Mouse (Mus musculus) hindbrain, embryonic 16.5 days (tissue): Measurements from ENCODE around the gene Auts2. TPM values are rescaled to one million over a fixed set of nuclear protein-coding genes. Genes with fewer than 3 reads are reported as not detected.

Experiments
- ATAC-seq: fragments of 200-750 bp; cut with Nextera tagmentation; 2 replicates; pipeline ENCODE4 v1.8.0; 2017; ENCODE audit warnings: moderate TSS enrichment, moderate library complexity
- H3K27ac ChIP-seq: fragments of 300-500 bp; sonication (generic); 2 replicates; pipeline ENCODE4 v1.5.1; 2014; ENCODE audit warnings: low read depth, mild to moderate bottlenecking, control low read depth, low read length, moderate library complexity
- H3K27me3 ChIP-seq: fragments of 300-500 bp; sonication (generic); replicated peaks from 2 replicates; pipeline ENCODE4 v1.6.1; 2014; ENCODE audit warnings: low read length; ENCODE audit not compliant: control insufficient read depth, insufficient read depth
- H3K36me3 ChIP-seq: fragments of 300-500 bp; sonication (generic); 2 replicates; pipeline ENCODE4 v1.6.1; 2014; ENCODE audit warnings: mild to moderate bottlenecking, low read length, moderate library complexity, mixed read lengths; ENCODE audit not compliant: control insufficient read depth, insufficient read depth
- H3K4me1 ChIP-seq: fragments of 300-500 bp; sonication (generic); 2 replicates; pipeline ENCODE4 v1.6.1; 2014; ENCODE audit warnings: low read depth, low read length; ENCODE audit not compliant: control insufficient read depth, insufficient read depth
- H3K4me2 ChIP-seq: fragments of 300-500 bp; sonication (generic); 2 replicates; pipeline ENCODE4 v1.6.1; 2014; ENCODE audit warnings: mild to moderate bottlenecking, low read length, control low read depth, moderate library complexity
- H3K4me3 ChIP-seq: fragments of 300-500 bp; sonication (generic); 2 replicates; pipeline ENCODE4 v1.5.1; 2014; ENCODE audit warnings: mild to moderate bottlenecking, low read length, control low read depth, moderate library complexity
- H3K9ac ChIP-seq: fragments of 300-500 bp; sonication (generic); 2 replicates; pipeline ENCODE4 v1.6.1; 2014; ENCODE audit warnings: low read depth, mild to moderate bottlenecking, control low read depth, low read length, moderate library complexity
- H3K9me3 ChIP-seq: fragments of 300-500 bp; sonication (generic); 2 replicates; pipeline ENCODE4 v1.6.1; 2014; ENCODE audit warnings: mild to moderate bottlenecking, low read length, moderate library complexity; ENCODE audit not compliant: control insufficient read depth
- WGBS: fragments of 180-500 bp; shearing (Covaris S2); extraction: QIAGEN DNeasy Blood & Tissue Kit; methylation state at CpG from one replicate; pipeline ENCODE4 v1.1.7; 2014; 5-methylcytosine and 5-hydroxymethylcytosine counted together
- polyA plus RNA-seq: library from polyadenylated mRNA; unstranded; fragments of >200 nt; fragmentation: Nextera tagmentation; extraction: Ambion mirVana; gene quantifications from 2 replicates; pipeline ENCODE4 v1.2.1, GENCODE M21; 2015

Auts2 gene
- polyA plus RNA-seq, 1 experiment from 2014 or later = 43.2 TPM

GRCm38 (mm10) chr5:131814503-131815003 is 728.6 kb downstream of the Auts2 start:
- Histone ChIP-seq H3K4me1 (peaks cover 9% of the 10 kb centered on the region), H3K27me3 (no peaks in the 10 kb centered on the region), H3K4me3 (no peak overlapping the region), H3K9ac (no peak overlapping the region), H3K36me3 (no peaks in the 10 kb centered on the region), H3K9me3 (no peaks in the 10 kb centered on the region), H3K27ac (no peak overlapping the region), H3K4me2 (no peak overlapping the region)
- WGBS = 69% methylated on average over 9 of the region's 9 CpGs
- no peak for ATAC-seq

GRCm38 (mm10) chr5:131813952-131814502 is 729.1 kb downstream of the Auts2 start:
- 82% methylated on average over 10 of the region's 10 CpGs for WGBS
- H3K36me3 ChIP-seq = no peaks in the 10 kb centered on the region
- no peak for ATAC-seq

GRCm38 (mm10) chr5:131813331-131813781 is 729.8 kb downstream of the Auts2 start:
- Histone ChIP-seq H3K27me3 (no peaks in the 10 kb centered on the region), H3K4me1 (peaks cover 9% of the 10 kb centered on the region), H3K4me3 (no peak overlapping the region), H3K9me3 (no peaks in the 10 kb centered on the region), H3K36me3 (no peaks in the 10 kb centered on the region), H3K9ac (no peak overlapping the region), H3K4me2 (no peak overlapping the region), H3K27ac (no peak overlapping the region)
- WGBS = 70% methylated on average over 7 of the region's 7 CpGs
- no peak for ATAC-seq

More at GRCm38 (mm10) chr5:131813952-131814502, 729.1 kb downstream of the Auts2 start:
- H3K27me3 ChIP-seq = no peaks in the 10 kb centered on the region
- no peak overlapping the region for H3K9ac ChIP-seq
- H3K9me3 ChIP-seq = no peaks in the 10 kb centered on the region
- no peak overlapping the region for H3K4me2 ChIP-seq
- no peak overlapping the region for H3K4me3 ChIP-seq
- H3K4me1 ChIP-seq = peaks cover 9% of the 10 kb centered on the region
- no peak overlapping the region for H3K27ac ChIP-seq

- 74% methylated on average over 10 of the region's 10 CpGs for WGBS
- Histone ChIP-seq H3K9me3 (no peaks in the 10 kb centered on the region), H3K4me2 (no peak overlapping the region), H3K27ac (no peak overlapping the region), H3K36me3 (no peaks in the 10 kb centered on the region), H3K9ac (no peak overlapping the region), H3K4me3 (no peak overlapping the region), H3K27me3 (no peaks in the 10 kb centered on the region), H3K4me1 (peaks cover 9% of the 10 kb centered on the region)
- ATAC-seq = no peak
These were observed 730.6 kb downstream of the Auts2 start for GRCm38 (mm10) chr5:131812483-131813063.

- Histone ChIP-seq H3K4me3 (no peak overlapping the region), H3K4me1 (peaks cover 22% of the 10 kb centered on the region), H3K27ac (no peak overlapping the region), H3K9me3 (no peaks in the 10 kb centered on the region), H3K9ac (no peak overlapping the region), H3K4me2 (no peak overlapping the region), H3K27me3 (no peaks in the 10 kb centered on the region), H3K36me3 (no peaks in the 10 kb centered on the region)
- no peak for ATAC-seq
- WGBS = 88% methylated on average over 2 of the region's 2 CpGs
These were observed 736.8 kb downstream of the Auts2 start for GRCm38 (mm10) chr5:131806350-131806749.

- no peak for ATAC-seq
- H3K27ac ChIP-seq = peak overlapping the region; percentile 17; the same call in 1 of the 2 replicates
- peaks cover 26% of the 10 kb centered on the region for H3K4me1 ChIP-seq
- H3K9me3 ChIP-seq = no peaks in the 10 kb centered on the region
- no peak overlapping the region for H3K9ac ChIP-seq
- H3K27me3 ChIP-seq = no peaks in the 10 kb centered on the region; the same call in 1 of the 2 replicates
- WGBS = 51% methylated on average over 4 of the region's 4 CpGs
- H3K4me3 ChIP-seq = no peak overlapping the region
- H3K4me2 ChIP-seq = no peak overlapping the region
- H3K36me3 ChIP-seq = no peaks in the 10 kb centered on the region
These were observed 737.9 kb downstream of the Auts2 start for GRCm38 (mm10) chr5:131805277-131805676.

- Histone ChIP-seq H3K36me3 (no peaks in the 10 kb centered on the region), H3K4me3 (no peak overlapping the region), H3K9me3 (no peaks in the 10 kb centered on the region), H3K4me2 (no peak overlapping the region), H3K27ac (no peak overlapping the region; the same call in 1 of the 2 replicates), H3K27me3 (no peaks in the 10 kb centered on the region; the same call in 1 of the 2 replicates), H3K4me1 (peaks cover 26% of the 10 kb centered on the region), H3K9ac (no peak overlapping the region)
- 63% methylated on average over 10 of the region's 10 CpGs for WGBS
- ATAC-seq = no peak
These were observed 739.5 kb downstream of the Auts2 start for GRCm38 (mm10) chr5:131803609-131804008.

- H3K9ac ChIP-seq = no peak overlapping the region
- WGBS = 23% methylated on average over 6 of the region's 6 CpGs
- peak overlapping the region; percentile 31; the same call in 1 of the 2 replicates for H3K27ac ChIP-seq
- no peak overlapping the region for H3K4me3 ChIP-seq
- H3K27me3 ChIP-seq = no peaks in the 10 kb centered on the region; the same call in 1 of the 2 replicates
- H3K4me1 ChIP-seq = peaks cover 26% of the 10 kb centered on the region
- H3K9me3 ChIP-seq = no peaks in the 10 kb centered on the region
- H3K4me2 ChIP-seq = no peak overlapping the region
- H3K36me3 ChIP-seq = no peaks in the 10 kb centered on the region
- peak; percentile 63 for ATAC-seq
These were observed 740.7 kb downstream of the Auts2 start for GRCm38 (mm10) chr5:131802340-131803036.

- Histone ChIP-seq H3K4me2 (no peak overlapping the region), H3K9ac (no peak overlapping the region), H3K27me3 (no peaks in the 10 kb centered on the region; the same call in 1 of the 2 replicates), H3K36me3 (no peaks in the 10 kb centered on the region), H3K9me3 (no peaks in the 10 kb centered on the region), H3K4me1 (peaks cover 26% of the 10 kb centered on the region), H3K27ac (peak overlapping the region; percentile 2; the same call in 1 of the 2 replicates), H3K4me3 (no peak overlapping the region)
- WGBS = 34% methylated on average over 6 of the region's 6 CpGs
- ATAC-seq = peak; percentile 70
These were observed 741.2 kb downstream of the Auts2 start for GRCm38 (mm10) chr5:131801924-131802323.
